Mouse (Mus musculus) limb, embryonic 12.5 days (tissue): ENCODE measurements at regions not wholly inside any gene's neighbourhood (a gene's known extent, or its start where the extent isn't known, plus 50 kb on each side); places are given as distances from the start of the nearest gene placed in this dataset.

Source experiments
- ATAC-seq: fragments of 200-750 bp; cut with Nextera tagmentation; 2 replicates; pipeline ENCODE4 v1.8.0; 2017; ENCODE audit warnings: low read depth, moderate TSS enrichment; ENCODE audit not compliant: insufficient number of reproducible peaks, insufficient read depth, low FRiP score, low TSS enrichment
- H3K27ac ChIP-seq: fragments of 300-500 bp; sonication (generic); 2 replicates; pipeline ENCODE4 v1.5.1; 2016; ENCODE audit warnings: mild to moderate bottlenecking, moderate library complexity
- H3K27me3 ChIP-seq: fragments of 300-500 bp; sonication (generic); 2 replicates; pipeline ENCODE4 v1.6.1; 2016; ENCODE audit warnings: mild to moderate bottlenecking, moderate library complexity
- H3K36me3 ChIP-seq: fragments of 300-500 bp; sonication (generic); 2 replicates; pipeline ENCODE4 v1.6.1; 2016; ENCODE audit warnings: mild to moderate bottlenecking, moderate library complexity
- H3K4me1 ChIP-seq: fragments of 300-500 bp; sonication (generic); replicated peaks from 2 replicates; pipeline ENCODE4 v1.6.1; 2016
- H3K4me2 ChIP-seq: fragments of 300-500 bp; sonication (generic); 2 replicates; pipeline ENCODE4 v1.6.1; 2016; ENCODE audit warnings: mild to moderate bottlenecking, moderate library complexity
- H3K4me3 ChIP-seq: fragments of 300-500 bp; sonication (generic); replicated peaks from 2 replicates; pipeline ENCODE4 v1.5.1; 2016; ENCODE audit warnings: mild to moderate bottlenecking
- H3K9ac ChIP-seq: fragments of 300-500 bp; sonication (generic); replicated peaks from 2 replicates; pipeline ENCODE4 v1.6.1; 2016; ENCODE audit warnings: mild to moderate bottlenecking, moderate library complexity
- H3K9me3 ChIP-seq: fragments of 300-500 bp; sonication (generic); 2 replicates; pipeline ENCODE4 v1.6.1; 2016; ENCODE audit warnings: mild to moderate bottlenecking, moderate library complexity
- WGBS: fragments of 180-500 bp; shearing (Covaris S2); methylation state at CpG from one replicate; pipeline ENCODE4 v1.1.7; 2016; 5-methylcytosine and 5-hydroxymethylcytosine counted together

DNA sequence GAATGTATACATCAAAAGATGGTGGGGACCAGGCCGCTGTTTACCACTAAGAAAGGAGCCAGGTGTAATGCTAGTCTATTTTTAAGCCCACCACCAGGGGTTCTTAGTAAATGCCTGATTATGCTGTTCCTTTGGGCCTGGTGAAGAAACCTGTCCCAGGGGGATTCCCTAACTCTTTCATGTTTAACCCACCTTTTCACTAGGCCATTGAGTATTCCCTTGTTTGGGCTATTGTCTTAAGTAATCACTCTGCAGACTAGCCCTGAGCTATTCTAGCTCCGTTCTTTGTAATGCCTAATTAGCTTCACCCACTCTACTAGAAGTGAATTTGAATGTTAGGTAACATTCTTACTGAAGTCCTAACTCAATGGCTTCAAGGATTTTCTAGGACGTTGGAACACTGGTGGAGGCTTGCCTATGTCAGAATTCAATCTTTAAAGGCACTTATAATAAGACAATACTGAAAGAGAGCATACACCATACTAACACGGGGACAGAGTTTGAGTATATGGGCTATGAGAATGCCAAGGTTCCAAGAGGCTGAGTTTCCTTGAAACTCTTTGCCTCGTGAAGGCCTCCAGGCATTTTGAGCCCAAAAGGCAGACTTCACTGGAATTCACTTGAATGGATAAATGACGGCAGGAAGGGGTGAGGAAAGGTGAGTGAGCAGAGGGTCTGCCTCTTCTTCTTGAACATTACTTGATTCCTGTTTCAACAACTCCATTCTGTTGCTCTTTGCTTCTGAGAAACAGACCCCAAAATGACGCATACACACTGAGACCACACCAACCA is 312.7 kb upstream of the Irx4 start:
- H3K4me1 ChIP-seq, result no peaks in the 10 kb centered on the region
- no peaks in the 10 kb centered on the region for H3K36me3 ChIP-seq
- H3K27me3 ChIP-seq, result no peaks in the 10 kb centered on the region
- H3K9me3 ChIP-seq, result no peaks in the 10 kb centered on the region
- 65% methylated on average over 7 of the region's 7 CpGs for WGBS
- H3K27ac ChIP-seq, result no peak overlapping the region
- ATAC-seq, result no peak
- H3K4me2 ChIP-seq, result no peak overlapping the region
- no peak overlapping the region for H3K4me3 ChIP-seq
- H3K9ac ChIP-seq, result no peak overlapping the region

DNA sequence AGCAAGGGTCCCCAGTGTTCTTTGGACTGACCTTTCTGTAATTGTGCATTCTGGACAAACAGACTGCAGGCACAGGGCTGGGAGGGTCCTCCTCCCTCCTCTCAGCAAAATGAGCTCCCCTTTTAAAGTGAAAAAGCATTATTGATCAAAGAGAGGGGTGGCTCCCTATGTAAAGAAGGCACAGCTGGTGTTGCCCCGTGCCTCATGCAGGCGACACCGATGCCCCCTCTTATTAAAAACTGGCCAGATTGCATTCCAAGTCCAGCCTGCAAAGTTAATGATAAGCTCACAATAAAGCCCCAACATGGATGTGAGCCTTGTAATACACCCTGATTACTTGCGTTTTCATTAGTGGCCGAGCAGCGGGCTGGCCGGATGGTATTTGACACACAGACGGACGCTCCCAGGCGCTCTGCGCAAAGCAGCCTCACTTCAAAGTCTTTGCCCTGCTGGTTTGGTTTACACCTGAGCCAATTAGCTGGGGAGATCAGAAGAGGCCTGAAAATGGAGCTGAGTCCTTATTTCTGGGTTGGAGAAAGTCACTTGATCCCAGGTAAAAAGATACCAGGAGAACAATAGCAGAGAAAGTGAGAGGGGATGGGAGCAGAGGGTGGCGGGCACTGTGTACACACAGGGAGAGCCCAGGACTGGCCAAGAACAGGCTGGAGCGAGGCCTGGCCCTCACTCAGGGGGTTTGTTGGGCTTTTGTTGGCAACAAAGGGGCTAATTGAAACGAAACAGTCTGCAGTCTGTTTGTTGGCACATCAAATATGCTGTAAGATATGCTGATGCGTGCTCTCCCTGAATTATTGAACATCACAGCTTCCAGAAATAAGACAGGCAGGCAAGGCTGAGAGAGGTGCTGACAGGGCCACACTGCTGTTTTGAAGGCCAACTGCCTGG is 301.4 kb upstream of the Irx4 start:
- Histone ChIP-seq H3K9ac (no peak overlapping the region), H3K27me3 (peaks cover 21% of the 10 kb centered on the region; the same call in 1 of the 2 replicates), H3K27ac (no peak overlapping the region), H3K4me2 (no peak overlapping the region), H3K4me3 (no peak overlapping the region), H3K4me1 (no peaks in the 10 kb centered on the region), H3K36me3 (no peaks in the 10 kb centered on the region), H3K9me3 (no peaks in the 10 kb centered on the region)
- no peak for ATAC-seq
- WGBS, result 18% methylated on average over 15 of the region's 15 CpGs

DNA sequence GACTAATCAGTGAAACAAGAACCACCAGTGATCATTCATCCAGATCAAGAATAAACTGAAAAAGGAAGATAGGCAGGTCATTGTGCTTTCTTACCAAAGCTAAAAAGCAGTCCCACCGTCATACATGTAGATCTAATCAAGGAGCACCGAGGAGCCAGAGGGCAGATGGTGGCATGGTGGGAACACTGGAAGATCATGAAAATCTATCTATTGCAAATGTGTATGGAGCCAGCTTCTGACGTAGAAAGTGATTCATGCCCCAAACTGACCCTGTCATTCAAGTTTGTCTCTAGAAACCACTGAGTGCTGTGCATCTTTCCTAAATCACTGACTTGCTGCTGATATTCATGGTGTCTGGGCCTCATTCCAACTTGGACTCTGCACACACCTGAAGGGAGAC is 299.0 kb upstream of the Irx4 start:
- no peak overlapping the region for H3K9ac ChIP-seq
- H3K36me3 ChIP-seq, result no peaks in the 10 kb centered on the region
- H3K27ac ChIP-seq, result no peak overlapping the region
- no peak overlapping the region for H3K4me2 ChIP-seq
- H3K27me3 ChIP-seq, result peaks cover 21% of the 10 kb centered on the region; the same call in 1 of the 2 replicates
- no peaks in the 10 kb centered on the region for H3K4me1 ChIP-seq
- WGBS, result 91% methylated on average over 3 of the region's 3 CpGs
- no peak for ATAC-seq
- no peak overlapping the region for H3K4me3 ChIP-seq
- no peaks in the 10 kb centered on the region for H3K9me3 ChIP-seq

DNA sequence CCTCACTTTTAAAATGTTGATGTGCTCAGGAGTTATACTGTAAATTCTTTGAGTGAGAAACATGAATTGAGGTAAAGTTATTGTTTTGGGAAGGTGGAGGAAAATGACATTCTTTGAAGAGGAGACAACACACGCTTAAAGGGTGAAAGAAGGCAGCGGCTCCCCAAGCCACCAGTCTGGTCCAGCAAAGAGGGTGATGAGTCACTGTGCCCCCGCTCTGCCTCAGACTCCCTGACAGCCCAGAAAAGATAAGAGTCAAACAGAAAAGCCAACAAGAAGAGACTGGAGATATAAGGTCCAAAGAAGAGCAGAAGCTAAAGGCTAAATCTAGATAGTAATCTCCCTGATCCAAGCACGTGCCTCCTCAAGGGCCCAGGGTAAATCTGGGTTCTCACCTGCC is 288.1 kb upstream of the Irx4 start:
- no peaks in the 10 kb centered on the region; the same call in 1 of the 2 replicates for H3K27me3 ChIP-seq
- 86% methylated on average over 4 of the region's 4 CpGs for WGBS
- H3K4me1 ChIP-seq, result no peaks in the 10 kb centered on the region
- H3K4me2 ChIP-seq, result no peak overlapping the region
- no peak overlapping the region for H3K9ac ChIP-seq
- H3K9me3 ChIP-seq, result no peaks in the 10 kb centered on the region
- no peak overlapping the region for H3K4me3 ChIP-seq
- ATAC-seq, result no peak
- no peaks in the 10 kb centered on the region for H3K36me3 ChIP-seq
- no peak overlapping the region for H3K27ac ChIP-seq

DNA sequence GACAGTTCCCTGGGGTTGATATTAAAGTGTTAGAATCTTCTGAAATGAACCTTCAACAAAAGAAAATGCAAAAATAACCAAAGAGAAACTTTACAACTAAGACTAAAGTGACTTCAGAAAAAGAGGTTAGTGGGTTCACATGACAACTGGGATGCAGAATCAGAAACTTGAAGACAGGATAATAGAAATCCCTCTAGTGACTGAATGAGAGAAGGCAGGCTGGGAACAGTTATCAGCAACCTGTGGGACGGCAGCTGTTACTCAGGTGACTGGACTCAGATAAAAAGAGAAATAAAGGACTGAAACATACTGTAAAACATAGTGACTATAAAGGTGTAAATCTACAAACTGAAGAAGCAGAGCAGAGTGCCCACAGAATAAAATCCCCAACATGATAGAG is 287.4 kb upstream of the Irx4 start:
- no peaks in the 10 kb centered on the region; the same call in 1 of the 2 replicates for H3K27me3 ChIP-seq
- H3K9ac ChIP-seq, result no peak overlapping the region
- no peaks in the 10 kb centered on the region for H3K36me3 ChIP-seq
- no peaks in the 10 kb centered on the region for H3K9me3 ChIP-seq
- H3K27ac ChIP-seq, result no peak overlapping the region
- WGBS, result 37% methylated on average over 1 of the region's 1 CpGs
- no peak for ATAC-seq
- no peak overlapping the region for H3K4me3 ChIP-seq
- H3K4me2 ChIP-seq, result no peak overlapping the region
- H3K4me1 ChIP-seq, result no peaks in the 10 kb centered on the region

DNA sequence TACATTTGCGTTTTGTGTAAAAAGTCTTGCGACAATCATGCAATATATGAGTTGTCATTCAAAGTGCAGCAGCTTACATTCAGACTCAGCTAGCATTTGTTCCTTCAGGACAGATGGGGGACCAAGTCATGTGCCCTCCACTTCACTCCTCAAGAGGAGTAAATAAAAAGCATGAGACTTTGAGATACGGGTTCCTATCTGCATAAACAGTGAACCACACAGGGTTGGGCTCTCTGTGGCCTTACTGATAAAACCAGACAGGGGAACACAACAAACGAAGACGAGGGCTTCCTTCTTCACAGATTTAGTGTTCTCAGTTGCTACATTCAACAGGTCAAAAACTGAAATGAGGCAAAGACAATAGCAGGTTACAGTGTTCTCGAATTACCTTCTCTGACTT is 283.1 kb upstream of the Irx4 start:
- no peak overlapping the region for H3K9ac ChIP-seq
- no peak for ATAC-seq
- H3K27ac ChIP-seq, result no peak overlapping the region
- H3K9me3 ChIP-seq, result no peaks in the 10 kb centered on the region
- no peaks in the 10 kb centered on the region; the same call in 1 of the 2 replicates for H3K27me3 ChIP-seq
- H3K4me3 ChIP-seq, result no peak overlapping the region
- 86% methylated on average over 6 of the region's 6 CpGs for WGBS
- H3K36me3 ChIP-seq, result no peaks in the 10 kb centered on the region
- H3K4me2 ChIP-seq, result no peak overlapping the region
- H3K4me1 ChIP-seq, result no peaks in the 10 kb centered on the region

DNA sequence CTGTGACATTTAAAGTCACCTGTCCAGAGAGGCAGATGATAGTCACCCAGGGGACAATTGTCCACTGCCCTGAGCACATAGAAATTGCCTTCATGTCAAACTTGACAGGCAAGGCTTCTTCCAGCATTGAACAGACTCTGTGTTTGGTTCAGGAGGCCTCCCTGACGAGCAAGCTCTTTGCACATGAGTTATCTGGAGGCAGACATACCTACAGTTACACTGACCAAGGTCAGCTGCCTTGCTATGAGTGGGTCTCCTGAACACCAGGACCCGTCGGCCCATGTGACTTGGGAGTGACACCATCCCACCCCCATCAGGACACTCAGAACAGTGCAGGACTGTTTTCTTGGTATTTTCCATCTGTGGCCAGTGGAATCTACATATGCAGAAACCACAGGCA is 282.3 kb upstream of the Irx4 start:
- no peaks in the 10 kb centered on the region for H3K4me1 ChIP-seq
- H3K27ac ChIP-seq, result no peak overlapping the region
- no peak overlapping the region for H3K4me2 ChIP-seq
- no peaks in the 10 kb centered on the region; the same call in 1 of the 2 replicates for H3K27me3 ChIP-seq
- ATAC-seq, result no peak
- no peaks in the 10 kb centered on the region for H3K36me3 ChIP-seq
- no peak overlapping the region for H3K4me3 ChIP-seq
- H3K9ac ChIP-seq, result no peak overlapping the region
- 83% methylated on average over 3 of the region's 3 CpGs for WGBS
- H3K9me3 ChIP-seq, result no peaks in the 10 kb centered on the region

DNA sequence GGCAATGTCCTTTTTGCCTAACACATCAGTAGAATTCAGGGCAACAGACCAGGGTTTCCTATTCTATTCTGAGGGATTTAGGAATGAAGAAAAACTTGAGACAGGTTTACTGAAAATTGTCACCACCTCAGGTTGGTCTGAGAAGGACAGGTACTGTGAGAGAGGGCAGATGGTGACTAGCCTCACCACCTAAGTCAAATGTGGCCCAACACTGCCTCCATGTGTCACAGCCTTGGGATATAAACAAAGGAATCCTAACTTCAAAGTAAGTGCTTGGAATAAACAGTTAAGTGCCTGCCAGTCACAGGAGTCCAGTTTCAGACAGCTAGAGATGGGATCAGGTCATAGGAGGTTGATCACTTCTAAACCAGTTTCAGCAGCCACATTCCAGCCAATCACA is 281.3 kb upstream of the Irx4 start:
- Histone ChIP-seq H3K9me3 (no peaks in the 10 kb centered on the region), H3K27me3 (no peaks in the 10 kb centered on the region; the same call in 1 of the 2 replicates), H3K9ac (no peak overlapping the region), H3K27ac (no peak overlapping the region), H3K36me3 (no peaks in the 10 kb centered on the region), H3K4me2 (no peak overlapping the region), H3K4me3 (no peak overlapping the region), H3K4me1 (no peaks in the 10 kb centered on the region)
- no peak for ATAC-seq

DNA sequence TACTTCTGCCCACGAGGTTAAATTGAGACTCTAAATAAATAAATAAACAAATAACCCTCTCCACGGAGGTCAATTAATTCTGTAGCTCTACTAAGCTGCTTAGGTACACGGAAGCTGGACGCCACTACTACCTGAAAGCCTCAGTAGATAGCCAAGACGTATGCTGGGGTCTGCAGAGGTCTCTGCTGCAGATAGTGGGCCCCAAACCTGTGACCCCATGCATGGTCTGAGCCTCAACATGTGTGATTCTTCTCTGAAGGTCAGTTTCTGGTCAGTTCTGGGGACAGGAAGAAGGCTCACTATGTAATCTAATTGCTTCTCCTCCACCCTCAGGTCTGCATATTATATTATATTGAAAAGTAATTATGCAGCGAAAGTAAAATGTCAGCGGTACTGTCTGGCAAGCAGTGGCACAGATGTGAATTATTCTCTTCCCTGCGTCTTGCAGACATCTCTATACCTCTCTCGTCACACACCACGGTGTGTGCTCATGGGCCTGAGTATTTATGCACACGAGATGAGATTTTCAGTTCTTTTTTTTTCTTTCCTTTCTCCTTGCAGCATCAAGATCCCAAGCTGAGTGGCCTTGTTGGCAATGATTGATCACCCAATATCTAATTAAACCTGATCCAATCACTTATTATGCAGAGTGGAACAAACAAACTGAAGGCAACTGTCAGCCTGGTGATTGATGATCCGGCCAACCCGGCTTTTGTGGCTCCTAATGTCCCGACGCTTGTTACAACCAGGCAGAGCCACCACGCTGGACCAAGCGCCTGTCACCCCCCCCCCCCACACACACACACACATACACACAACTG is 267.5 kb upstream of the Irx4 start:
- no peaks in the 10 kb centered on the region for H3K36me3 ChIP-seq
- H3K27ac ChIP-seq, result no peak overlapping the region
- H3K9me3 ChIP-seq, result no peaks in the 10 kb centered on the region
- 0 out of 2 replicates have a peak, but pooled peaks cover 5% of the 10 kb centered on the region for H3K27me3 ChIP-seq
- H3K9ac ChIP-seq, result no peak overlapping the region
- no peak overlapping the region for H3K4me3 ChIP-seq
- ATAC-seq, result no peak
- no peaks in the 10 kb centered on the region for H3K4me1 ChIP-seq
- no peak overlapping the region for H3K4me2 ChIP-seq
- WGBS, result 68% methylated on average over 16 of the region's 17 CpGs

DNA sequence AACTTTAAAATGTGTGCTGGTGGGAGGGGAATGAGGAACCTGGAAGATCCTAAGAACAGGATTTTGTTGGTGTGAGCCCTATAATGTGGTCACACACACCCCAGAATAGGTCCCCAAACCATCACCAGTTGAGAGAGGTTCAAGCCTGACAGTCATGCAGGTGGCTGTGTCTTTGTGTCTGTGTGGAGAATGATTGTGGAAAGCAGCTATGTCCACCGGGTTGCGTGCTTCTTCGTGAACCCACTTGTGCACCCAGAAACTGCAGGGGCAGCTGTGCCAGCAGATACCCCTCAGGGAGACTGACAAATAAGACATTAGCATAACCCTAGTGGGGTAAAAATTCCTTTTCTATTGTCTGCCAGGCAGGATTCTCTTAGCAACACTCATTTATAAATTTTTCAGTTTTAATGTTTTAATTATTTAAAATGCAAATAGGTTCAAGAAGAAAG is 266.8 kb upstream of the Irx4 start:
- ATAC-seq, result no peak
- Histone ChIP-seq H3K4me2 (no peak overlapping the region), H3K4me3 (no peak overlapping the region), H3K27ac (no peak overlapping the region), H3K9me3 (no peaks in the 10 kb centered on the region), H3K27me3 (0 out of 2 replicates have a peak, but pooled peaks cover 5% of the 10 kb centered on the region), H3K36me3 (no peaks in the 10 kb centered on the region), H3K4me1 (no peaks in the 10 kb centered on the region), H3K9ac (no peak overlapping the region)
- WGBS, result 86% methylated on average over 3 of the region's 3 CpGs

DNA sequence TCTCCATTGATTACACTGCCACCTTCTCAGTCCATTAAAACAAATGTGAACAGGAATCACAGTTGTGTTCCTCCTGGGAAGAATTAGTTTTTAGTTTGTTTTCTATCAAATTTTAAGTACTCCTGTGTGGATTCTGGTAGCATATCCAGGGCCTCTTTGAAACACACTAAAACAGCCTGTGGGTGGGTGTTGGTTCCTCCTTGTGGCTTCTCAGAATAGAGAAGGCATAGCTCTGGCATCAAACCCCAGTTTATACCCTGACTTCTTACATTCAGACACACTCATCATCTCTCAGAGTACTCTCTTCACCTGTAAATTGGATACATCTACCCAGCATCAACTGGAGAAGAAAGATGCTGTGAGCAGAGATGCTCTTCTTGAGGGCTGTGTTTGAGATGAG is 265.7 kb upstream of the Irx4 start:
- no peaks in the 10 kb centered on the region for H3K4me1 ChIP-seq
- no peak overlapping the region for H3K9ac ChIP-seq
- no peak overlapping the region for H3K27ac ChIP-seq
- no peaks in the 10 kb centered on the region for H3K9me3 ChIP-seq
- no peak overlapping the region for H3K4me3 ChIP-seq
- 0 out of 2 replicates have a peak, but pooled peaks cover 5% of the 10 kb centered on the region for H3K27me3 ChIP-seq
- H3K4me2 ChIP-seq, result no peak overlapping the region
- ATAC-seq, result no peak
- H3K36me3 ChIP-seq, result no peaks in the 10 kb centered on the region
